Mouse (Mus musculus): Measurements from ENCODE around the gene Apobr. TPM values are rescaled to one million over a fixed set of nuclear protein-coding genes. Genes with fewer than 3 reads are reported as not detected.

The Apobr gene
- polyA plus RNA-seq, 1 experiment = not detected

- TF ChIP-seq POLR2A (IDR thresholded peaks at IDR 0.05; ENCODE audit: insufficient read depth, low read depth, low read length) (peak; percentile 45; the same call in 1 of the 2 replicates), CTCF (IDR thresholded peaks at IDR 0.05; ENCODE audit: insufficient read depth, low read depth, low read length) (no peak)
Observed at GRCm38 (mm10) chr7:126566094-126566765, 18.5 kb upstream of the Apobr start, which contains the start of gene Eif3c. Eif3c (minus strand) TSS chr7:126566411.

GRCm38 (mm10) chr7:126576946-126577345 is 7.8 kb upstream of the Apobr start:
- H3K4me1 ChIP-seq (ENCODE audit: control insufficient read depth, insufficient read depth, low read length) = peaks cover 3% of the 10 kb centered on the region; the same call in 1 of the 2 replicates
- 53% methylated on average over 8 of the region's 8 CpGs for WGBS
- no peak overlapping the region for H3K27ac ChIP-seq (ENCODE audit: insufficient read depth, low read depth, low read length)
- TF ChIP-seq CTCF (IDR thresholded peaks at IDR 0.05; ENCODE audit: insufficient read depth, low read depth, low read length) (no peak), POLR2A (IDR thresholded peaks at IDR 0.05; ENCODE audit: insufficient read depth, low read depth, low read length) (no peak)
- H3K4me3 ChIP-seq (ENCODE audit: insufficient read depth, low read depth, low read length) = no peak overlapping the region

More at GRCm38 (mm10) chr7:126566094-126566765, 18.5 kb upstream of the Apobr start, which contains the start of gene Eif3c:
- under 1% methylated on average over 43 of the region's 46 CpGs for WGBS
- Histone ChIP-seq H3K4me3 (ENCODE audit: insufficient read depth, low read depth, low read length) (peak within 1 kb of the TSS; percentile 70), H3K27ac (ENCODE audit: insufficient read depth, low read depth, low read length) (peak within 1 kb of the TSS; percentile 64), H3K4me1 (ENCODE audit: control insufficient read depth, insufficient read depth, low read length) (peaks cover 2% of the 10 kb centered on the region; the same call in 1 of the 2 replicates)

GRCm38 (mm10) chr7:126579172-126579571 is 5.6 kb upstream of the Apobr start:
- H3K4me3 ChIP-seq (ENCODE audit: insufficient read depth, low read depth, low read length) = no peak overlapping the region
- TF ChIP-seq CTCF (IDR thresholded peaks at IDR 0.05; ENCODE audit: insufficient read depth, low read depth, low read length) (peak; percentile 41; the same call in 1 of the 2 replicates), POLR2A (IDR thresholded peaks at IDR 0.05; ENCODE audit: insufficient read depth, low read depth, low read length) (no peak)
- H3K4me1 ChIP-seq (ENCODE audit: control insufficient read depth, insufficient read depth, low read length) = peaks cover 7% of the 10 kb centered on the region; the same call in 1 of the 2 replicates
- no peak overlapping the region for H3K27ac ChIP-seq (ENCODE audit: insufficient read depth, low read depth, low read length)
- 58% methylated on average over 8 of the region's 8 CpGs for WGBS

- peaks cover 7% of the 10 kb centered on the region; the same call in 1 of the 2 replicates for H3K4me1 ChIP-seq (ENCODE audit: control insufficient read depth, insufficient read depth, low read length)
- no peak overlapping the region for H3K4me3 ChIP-seq (ENCODE audit: insufficient read depth, low read depth, low read length)
- 69% methylated on average over 6 of the region's 6 CpGs for WGBS
- no peak overlapping the region for H3K27ac ChIP-seq (ENCODE audit: insufficient read depth, low read depth, low read length)
- no peak for TF ChIP-seq POLR2A (IDR thresholded peaks at IDR 0.05; ENCODE audit: insufficient read depth, low read depth, low read length)
- TF ChIP-seq CTCF (IDR thresholded peaks at IDR 0.05; ENCODE audit: insufficient read depth, low read depth, low read length) = no peak
Observed at GRCm38 (mm10) chr7:126581661-126582060, 3.1 kb upstream of the Apobr start.

GRCm38 (mm10) chr7:126582759-126583158 is 2.0 kb upstream of the Apobr start:
- 2% methylated on average over 20 of the region's 20 CpGs for WGBS
- peak overlapping the region; percentile 80 for H3K4me3 ChIP-seq (ENCODE audit: insufficient read depth, low read depth, low read length)
- TF ChIP-seq CTCF (IDR thresholded peaks at IDR 0.05; ENCODE audit: insufficient read depth, low read depth, low read length) (no peak), POLR2A (IDR thresholded peaks at IDR 0.05; ENCODE audit: insufficient read depth, low read depth, low read length) (no peak)
- H3K27ac ChIP-seq (ENCODE audit: insufficient read depth, low read depth, low read length) = no peak overlapping the region
- peaks cover 11% of the 10 kb centered on the region for H3K4me1 ChIP-seq (ENCODE audit: control insufficient read depth, insufficient read depth, low read length)

GRCm38 (mm10) chr7:126583251-126583709 is 1.5 kb upstream of the Apobr start:
- peak overlapping the region; percentile 96 for H3K27ac ChIP-seq (ENCODE audit: insufficient read depth, low read depth, low read length)
- WGBS = under 1% methylated on average over 22 of the region's 22 CpGs
- H3K4me1 ChIP-seq (ENCODE audit: control insufficient read depth, insufficient read depth, low read length) = peaks cover 16% of the 10 kb centered on the region
- TF ChIP-seq CTCF (IDR thresholded peaks at IDR 0.05; ENCODE audit: insufficient read depth, low read depth, low read length) = no peak
- peak overlapping the region; percentile 80 for H3K4me3 ChIP-seq (ENCODE audit: insufficient read depth, low read depth, low read length)

- no peak for TF ChIP-seq POLR2A (IDR thresholded peaks at IDR 0.05; ENCODE audit: insufficient read depth, low read depth, low read length)
- TF ChIP-seq CTCF (IDR thresholded peaks at IDR 0.05; ENCODE audit: insufficient read depth, low read depth, low read length) = no peak
- Histone ChIP-seq H3K4me3 (ENCODE audit: insufficient read depth, low read depth, low read length) (peak overlapping the region; percentile 80), H3K4me1 (ENCODE audit: control insufficient read depth, insufficient read depth, low read length) (peaks cover 16% of the 10 kb centered on the region), H3K27ac (ENCODE audit: insufficient read depth, low read depth, low read length) (peak overlapping the region; percentile 96; the same call in 1 of the 2 replicates)
- WGBS = 52% methylated on average over 6 of the region's 6 CpGs
Observed at GRCm38 (mm10) chr7:126583761-126584160, 981 bp upstream of the Apobr start.

GRCm38 (mm10) chr7:126585717-126586116 is 975 bp downstream of the Apobr start, which contains the start of gene Cln3:
Cln3 (minus strand) TSS chr7:126585817.
- no peak within 1 kb of the TSS for H3K4me3 ChIP-seq (ENCODE audit: insufficient read depth, low read depth, low read length)
- TF ChIP-seq POLR2A (IDR thresholded peaks at IDR 0.05; ENCODE audit: insufficient read depth, low read depth, low read length) = no peak
- no peak for TF ChIP-seq CTCF (IDR thresholded peaks at IDR 0.05; ENCODE audit: insufficient read depth, low read depth, low read length)
- no peak within 1 kb of the TSS for H3K27ac ChIP-seq (ENCODE audit: insufficient read depth, low read depth, low read length)
- 75% methylated on average over 6 of the region's 6 CpGs for WGBS
- peaks cover 12% of the 10 kb centered on the region for H3K4me1 ChIP-seq (ENCODE audit: control insufficient read depth, insufficient read depth, low read length)

- WGBS = 50% methylated on average over 8 of the region's 8 CpGs
- Histone ChIP-seq H3K27ac (ENCODE audit: insufficient read depth, low read depth, low read length) (no peak overlapping the region), H3K4me1 (ENCODE audit: control insufficient read depth, insufficient read depth, low read length) (peaks cover 12% of the 10 kb centered on the region), H3K4me3 (ENCODE audit: insufficient read depth, low read depth, low read length) (no peak overlapping the region)
- no peak for TF ChIP-seq CTCF (IDR thresholded peaks at IDR 0.05; ENCODE audit: insufficient read depth, low read depth, low read length)
- no peak for TF ChIP-seq POLR2A (IDR thresholded peaks at IDR 0.05; ENCODE audit: insufficient read depth, low read depth, low read length)
Observed at GRCm38 (mm10) chr7:126586839-126587238, 2.1 kb downstream of the Apobr start.

All from olfactory bulb, adult 2 months (tissue).